11 mouse cellular contexts compared by ENCODE assay signal in the genomic region with DNA sequence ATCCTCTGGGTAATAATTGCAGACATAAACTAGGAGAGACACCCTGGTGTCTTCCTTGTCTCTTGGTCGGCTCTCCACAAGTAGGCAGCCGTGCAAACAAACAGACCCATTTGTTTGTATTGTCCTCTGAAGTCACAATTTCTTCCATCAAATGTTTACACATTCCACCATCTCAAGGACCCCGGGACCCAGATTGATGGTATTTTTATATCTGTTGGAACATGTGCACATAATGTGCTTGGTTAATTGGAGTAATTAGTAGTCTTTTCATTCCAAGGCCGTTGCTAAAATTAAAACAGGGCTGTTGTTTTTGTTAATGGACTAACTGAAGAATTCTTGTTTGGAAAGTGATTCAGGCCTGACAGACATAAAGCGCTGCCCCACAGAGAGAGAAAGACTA.
"Had no signal": no experiment of that assay in that cellular context is flagged by ENCODE, and none has a peak within 500 bp of the region (broad histone marks: within the 10 kb centered on the region; RNA-seq: fewer than 3 reads in every experiment).

No protein-coding gene starts in this region.

- DNase-seq: gastrocnemius, adult 2 months; gastrocnemius, postnatal 10 days; gastrocnemius, postnatal 25 days; heart, postnatal 10 days; heart, postnatal 4 days; kidney, adult 18-20 months; kidney, adult 8-10 months; kidney, postnatal 10 days; kidney, postnatal 25 days; kidney, postnatal 4 days; liver had no signal
